Mouse (Mus musculus) kidney, postnatal 14 days (tissue): ENCODE measurements around the gene Naa11.

Experiments used
- DNase-seq: peaks from one replicate; pipeline ENCODE4 v3.0.0; 2022; ENCODE audit warnings: mixed read lengths

Naa11 gene

GRCm38 (mm10) chr5:97392160-97392559, at the start of gene Naa11:
Naa11 (minus strand) TSS chr5:97392379.
- DNase-seq, result no peak

DNA sequence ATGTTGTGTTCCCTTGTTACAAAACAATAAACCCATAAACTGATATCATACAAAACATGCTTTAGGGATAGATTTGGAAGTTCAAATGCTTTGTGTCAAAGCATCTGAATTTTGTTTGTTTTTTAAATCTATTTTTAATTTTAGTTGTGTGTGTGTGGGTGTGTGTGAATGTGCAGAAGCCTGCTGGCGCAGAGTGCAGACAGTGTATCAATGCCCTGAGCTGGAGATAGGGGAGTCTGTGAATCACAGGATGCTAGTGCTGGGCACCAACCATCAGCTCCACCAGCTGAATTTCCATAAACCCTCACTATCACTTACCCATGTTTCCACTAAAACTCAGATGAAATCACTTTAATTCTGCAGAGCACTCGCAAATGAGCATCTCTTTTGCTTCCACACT, 40.3 kb upstream of the Naa11 start:
- DNase-seq, result no peak

- DNase-seq, result no peak
Observed at GRCm38 (mm10) chr5:97429976-97430375, 37.8 kb upstream of the Naa11 start.

- DNase-seq, result no peak
Observed at GRCm38 (mm10) chr5:97421669-97422068, 29.5 kb upstream of the Naa11 start.

DNA sequence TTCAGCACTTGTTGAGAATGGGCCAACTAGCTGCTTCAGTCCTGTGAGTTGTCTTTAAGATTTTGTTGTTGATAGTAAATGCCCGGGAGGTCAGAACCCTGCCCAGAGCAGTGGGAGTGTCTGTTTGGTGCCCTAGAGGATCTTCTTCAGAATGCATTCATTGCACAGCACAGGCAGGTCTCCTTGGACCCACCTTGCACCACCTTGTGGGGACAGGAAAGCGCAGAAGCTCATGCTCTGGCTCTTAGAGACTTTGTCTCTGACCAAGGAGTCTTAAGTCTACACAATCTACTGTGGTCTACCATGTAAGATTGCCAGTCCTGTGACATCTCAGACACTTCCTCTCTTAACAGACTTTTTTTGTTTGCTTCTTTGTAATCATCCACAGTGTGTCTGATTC, 25.0 kb upstream of the Naa11 start:
- DNase-seq, result no peak

- DNase-seq, result no peak
Observed at GRCm38 (mm10) chr5:97415837-97416236, 23.7 kb upstream of the Naa11 start.

DNA sequence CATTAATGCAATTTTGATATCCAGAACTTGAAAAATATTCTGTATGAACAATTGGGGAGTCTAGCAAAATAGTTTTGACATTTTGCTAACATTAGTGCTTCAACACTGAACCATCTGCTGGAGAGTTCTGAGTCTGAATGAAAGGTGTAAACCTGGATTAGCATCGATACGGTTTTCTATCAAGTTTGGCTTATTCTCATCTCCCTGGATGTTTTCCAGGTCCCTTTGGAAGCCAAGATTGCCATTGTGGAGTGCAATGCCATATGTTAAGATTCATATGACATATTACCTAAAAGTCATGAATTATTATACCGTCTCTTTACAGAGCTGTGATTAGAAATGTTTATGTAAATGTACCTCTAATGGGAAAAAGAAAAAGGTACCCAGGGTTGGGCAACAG, 21.5 kb upstream of the Naa11 start:
- DNase-seq, result no peak

- DNase-seq, result no peak
Observed at GRCm38 (mm10) chr5:97410190-97410589, 18.0 kb upstream of the Naa11 start.

DNA sequence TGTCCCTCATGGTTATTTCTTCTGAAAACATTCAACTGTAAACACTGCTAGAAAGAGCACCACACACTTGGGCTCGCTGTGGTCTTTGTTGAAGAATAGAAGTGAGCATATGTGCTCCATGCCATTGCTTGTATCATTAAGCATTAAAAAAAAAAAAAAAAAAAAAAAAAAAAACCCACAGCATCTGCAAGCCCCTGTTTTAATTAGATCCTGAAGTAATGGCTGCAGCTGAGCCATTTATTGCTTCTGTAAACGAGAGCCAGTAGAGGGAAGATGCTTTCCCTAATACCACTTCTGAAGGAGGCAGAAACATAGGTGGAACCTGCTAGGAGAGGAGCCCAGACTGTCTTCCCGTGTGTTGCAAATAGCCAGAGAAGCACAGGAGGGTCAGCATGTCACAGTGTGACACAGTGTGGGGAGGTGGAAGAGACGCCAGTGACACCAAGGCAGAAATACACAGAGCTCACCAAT, 17.1 kb upstream of the Naa11 start:
- DNase-seq, result no peak

DNA sequence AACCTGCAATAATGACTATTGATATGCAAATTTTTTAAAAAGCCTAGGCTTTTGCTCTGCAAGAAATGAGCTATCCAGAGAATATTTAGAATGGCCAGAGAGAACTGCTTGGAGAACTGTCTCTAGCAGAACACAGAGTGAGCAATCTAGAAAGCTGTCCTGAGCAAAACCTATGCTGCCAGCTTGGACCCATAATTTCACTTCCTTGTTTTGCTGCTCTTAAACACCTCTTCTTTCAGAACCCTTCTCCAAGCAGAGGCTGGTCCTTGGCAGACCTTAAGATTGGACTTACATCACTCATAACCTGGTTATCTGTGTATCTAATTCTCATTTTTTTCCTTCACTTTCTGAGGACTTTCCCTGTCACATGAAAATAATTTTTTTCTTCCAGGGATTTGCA, 8.9 kb upstream of the Naa11 start:
- DNase-seq, result no peak

GRCm38 (mm10) chr5:97397585-97397984, 5.4 kb upstream of the Naa11 start:
- no peak for DNase-seq

DNA sequence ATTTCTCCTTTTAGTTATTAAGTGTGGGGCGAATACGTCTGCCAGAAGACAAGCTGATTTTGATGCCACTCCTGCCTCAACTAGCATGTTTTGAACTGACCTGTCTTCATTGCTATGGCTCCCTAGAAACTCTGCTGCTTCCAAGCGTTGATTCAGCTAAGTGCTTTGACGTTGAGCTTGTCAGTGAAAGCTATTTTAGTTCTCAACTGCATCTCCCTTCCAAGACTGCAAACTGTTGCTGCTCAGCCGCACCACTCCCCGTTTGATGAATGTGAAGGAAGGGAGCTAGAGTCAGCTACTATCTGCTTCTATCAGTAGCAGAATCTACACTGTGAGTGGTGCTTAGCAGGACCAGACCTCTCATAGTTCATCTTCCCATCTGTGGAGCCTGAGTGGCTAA, 4.6 kb downstream of the Naa11 start:
- no peak for DNase-seq

GRCm38 (mm10) chr5:97384399-97384798, 7.8 kb downstream of the Naa11 start:
- no peak for DNase-seq

DNA sequence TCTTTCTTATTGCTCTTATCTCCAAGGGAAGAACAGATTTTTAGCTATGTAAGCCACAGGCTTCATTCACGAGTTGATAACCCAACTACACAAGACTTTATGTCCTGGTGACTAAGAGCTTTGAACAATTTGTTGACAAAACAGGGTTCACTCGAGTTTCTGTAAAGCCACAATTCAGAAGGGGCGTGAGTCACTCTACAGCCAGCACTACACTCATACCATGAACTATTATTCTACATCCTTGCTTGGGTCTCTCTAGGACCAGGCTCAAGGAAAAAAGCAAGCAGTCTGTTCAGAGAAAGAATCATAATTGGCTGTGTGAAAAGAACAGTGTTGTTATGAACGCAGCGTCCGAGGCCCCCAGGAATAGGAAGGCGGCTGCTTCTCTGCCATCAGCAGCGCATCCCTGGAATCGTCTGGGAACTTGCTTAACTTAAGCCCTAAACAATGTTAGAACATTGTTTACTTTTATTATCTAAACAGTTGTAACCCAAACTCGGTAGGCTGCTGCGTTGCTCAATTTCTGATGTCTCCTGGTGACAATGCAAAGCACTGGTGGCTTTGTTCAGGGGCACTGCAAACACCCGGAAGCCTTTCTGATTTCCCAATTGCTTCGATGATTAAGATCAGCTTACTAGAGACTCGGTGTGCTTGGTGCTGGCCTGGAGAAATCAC, 9.5 kb downstream of the Naa11 start:
- DNase-seq, result no peak

- DNase-seq, result no peak
Observed at GRCm38 (mm10) chr5:97379976-97380375, 12.2 kb downstream of the Naa11 start.

DNA sequence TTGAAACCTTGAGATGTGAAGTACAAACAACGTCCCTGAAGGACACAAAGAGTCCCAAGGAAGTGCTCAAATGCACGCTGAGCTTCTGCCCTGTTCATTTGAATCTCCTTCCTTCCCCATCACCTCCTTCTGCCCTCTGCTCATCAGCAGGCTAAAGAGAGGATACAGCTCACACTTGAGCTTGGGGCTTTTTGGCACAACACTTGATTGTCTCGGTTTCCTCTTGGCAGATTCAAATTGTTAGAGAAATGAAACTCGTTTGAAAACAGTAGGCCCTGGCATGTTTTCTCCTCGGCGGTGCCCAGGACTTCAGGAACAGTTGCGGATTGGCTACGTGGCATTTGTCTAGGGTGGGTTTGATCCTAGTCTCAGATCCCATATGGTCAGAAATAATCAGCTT, 27.4 kb downstream of the Naa11 start:
- DNase-seq, result no peak

DNA sequence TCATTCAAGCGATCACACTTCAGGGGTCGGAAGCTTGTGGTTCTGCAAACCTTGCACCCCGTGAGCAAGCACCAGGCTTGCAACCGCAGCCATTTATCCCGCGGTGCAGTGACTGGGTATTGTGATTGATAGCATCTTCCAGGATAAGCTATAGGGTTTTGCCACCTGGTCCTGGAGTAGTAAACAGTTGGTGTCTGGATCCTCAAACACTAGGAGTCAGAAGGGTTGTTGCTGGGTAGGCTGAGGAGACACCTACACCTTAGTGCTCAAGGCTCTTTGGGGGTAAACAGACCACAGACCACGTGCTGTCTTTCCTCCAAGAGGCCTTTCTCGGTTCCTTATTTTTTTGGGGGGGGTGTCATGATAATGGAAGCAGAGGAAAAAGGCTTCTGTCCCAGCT, 27.9 kb downstream of the Naa11 start:
- no peak for DNase-seq

- DNase-seq, result no peak
Observed at GRCm38 (mm10) chr5:97362539-97362938, 29.6 kb downstream of the Naa11 start.

DNA sequence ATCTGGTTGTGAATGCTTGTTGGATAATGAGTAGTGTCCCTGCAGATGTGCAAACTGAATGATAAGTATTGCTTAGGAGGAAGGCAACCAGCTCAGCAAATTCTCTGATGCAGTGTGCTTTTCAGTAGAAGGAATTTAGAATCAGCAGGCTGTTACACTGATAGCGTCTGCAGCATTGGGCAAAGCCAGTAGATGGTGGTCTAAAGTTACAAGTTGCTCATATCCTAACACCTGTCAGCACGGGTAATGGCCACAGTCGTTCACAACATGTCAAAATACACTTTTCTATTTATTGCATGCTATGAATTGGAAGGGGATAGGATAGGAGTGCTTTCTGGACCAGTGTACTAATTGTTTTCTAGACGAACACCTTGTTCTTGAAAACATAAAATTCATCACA, 33.1 kb downstream of the Naa11 start:
- DNase-seq, result no peak

GRCm38 (mm10) chr5:97356135-97356534, 36.0 kb downstream of the Naa11 start:
- no peak for DNase-seq

DNA sequence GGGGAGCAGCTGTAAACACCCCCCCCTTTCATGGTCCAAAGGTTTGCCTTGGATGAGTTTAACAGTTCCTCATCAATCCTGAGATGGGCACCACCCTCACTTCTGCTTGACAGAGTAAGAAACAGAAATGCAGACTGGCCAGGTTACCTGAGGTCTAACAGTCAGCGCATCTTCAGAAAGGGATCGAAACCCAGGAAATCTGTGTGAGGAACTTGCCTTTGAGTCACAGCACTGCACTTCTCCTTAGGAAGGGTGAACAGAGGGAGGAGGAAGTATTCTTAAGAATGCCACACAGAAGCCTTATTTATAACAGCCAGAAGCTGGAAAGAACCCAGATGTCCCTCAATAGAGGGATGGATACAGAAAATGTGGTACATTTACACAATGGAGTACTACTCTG, 37.0 kb downstream of the Naa11 start:
- DNase-seq, result no peak

DNA sequence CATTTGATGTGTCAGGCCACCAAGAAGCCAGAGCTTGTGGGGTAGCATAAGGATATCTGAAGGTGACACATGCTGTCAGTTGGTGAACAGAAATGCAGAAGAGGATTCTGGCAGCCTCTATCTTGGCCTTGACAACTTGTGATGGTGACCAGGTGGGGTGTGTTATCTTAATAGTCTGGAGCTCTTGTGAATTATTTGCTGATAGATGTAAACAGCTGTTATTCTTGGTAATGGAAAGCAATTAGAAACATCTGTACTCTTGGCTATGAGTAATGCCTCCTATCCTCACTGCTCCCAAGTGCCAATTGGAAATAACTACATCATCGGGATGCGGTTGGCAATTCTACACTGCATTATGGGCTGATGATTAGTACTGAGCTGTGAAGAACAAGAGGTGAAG, 43.4 kb downstream of the Naa11 start:
- DNase-seq, result no peak

DNA sequence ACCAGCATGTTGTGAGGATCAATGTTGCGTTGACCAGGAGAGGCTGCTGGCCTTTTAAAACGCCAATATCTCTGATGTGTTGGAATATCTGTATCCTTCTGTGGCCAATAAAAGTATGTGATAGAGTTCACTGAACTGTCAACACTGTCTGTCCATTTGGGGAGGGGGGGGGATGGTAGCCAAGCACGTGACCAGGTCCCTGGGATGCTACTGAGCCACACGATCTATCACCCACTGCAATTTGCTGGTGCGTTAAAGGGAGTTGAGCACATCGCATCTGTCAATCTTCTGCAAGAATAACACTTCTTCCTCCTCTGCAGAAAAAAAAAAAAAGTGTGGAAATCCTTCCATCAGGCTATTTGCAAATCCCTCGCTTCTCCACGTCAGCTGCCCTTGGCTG, 43.9 kb downstream of the Naa11 start:
- no peak for DNase-seq

DNA sequence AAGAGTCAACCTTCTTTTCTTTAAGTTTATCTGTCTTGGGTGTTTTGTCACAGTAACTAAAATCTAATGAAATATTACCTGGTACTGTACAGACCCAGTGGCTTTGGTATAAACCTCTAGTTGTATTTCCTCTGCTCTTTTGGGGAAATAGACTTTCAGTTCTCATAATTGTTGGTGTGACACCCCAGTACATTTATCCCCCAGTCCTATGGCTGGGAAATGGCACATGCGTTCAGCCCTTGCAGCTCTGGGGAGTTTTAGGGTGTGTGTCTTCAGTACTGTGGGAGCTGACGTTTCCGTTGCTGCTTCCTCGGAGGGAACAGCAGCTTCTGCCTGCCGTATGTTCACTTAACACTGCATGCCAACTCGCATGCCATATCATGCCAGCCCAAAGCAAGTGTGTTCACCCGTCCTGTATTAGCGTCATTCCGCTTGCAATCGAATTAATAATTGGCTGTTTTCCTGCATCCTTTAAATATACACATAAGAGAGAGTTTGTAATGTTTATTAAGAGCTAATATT, 46.4 kb downstream of the Naa11 start:
- no peak for DNase-seq

- DNase-seq, result no peak
Observed at GRCm38 (mm10) chr5:97345129-97345528, 47.0 kb downstream of the Naa11 start.
